ENCODE assay signal across 10 mouse cellular contexts in the genomic region with DNA sequence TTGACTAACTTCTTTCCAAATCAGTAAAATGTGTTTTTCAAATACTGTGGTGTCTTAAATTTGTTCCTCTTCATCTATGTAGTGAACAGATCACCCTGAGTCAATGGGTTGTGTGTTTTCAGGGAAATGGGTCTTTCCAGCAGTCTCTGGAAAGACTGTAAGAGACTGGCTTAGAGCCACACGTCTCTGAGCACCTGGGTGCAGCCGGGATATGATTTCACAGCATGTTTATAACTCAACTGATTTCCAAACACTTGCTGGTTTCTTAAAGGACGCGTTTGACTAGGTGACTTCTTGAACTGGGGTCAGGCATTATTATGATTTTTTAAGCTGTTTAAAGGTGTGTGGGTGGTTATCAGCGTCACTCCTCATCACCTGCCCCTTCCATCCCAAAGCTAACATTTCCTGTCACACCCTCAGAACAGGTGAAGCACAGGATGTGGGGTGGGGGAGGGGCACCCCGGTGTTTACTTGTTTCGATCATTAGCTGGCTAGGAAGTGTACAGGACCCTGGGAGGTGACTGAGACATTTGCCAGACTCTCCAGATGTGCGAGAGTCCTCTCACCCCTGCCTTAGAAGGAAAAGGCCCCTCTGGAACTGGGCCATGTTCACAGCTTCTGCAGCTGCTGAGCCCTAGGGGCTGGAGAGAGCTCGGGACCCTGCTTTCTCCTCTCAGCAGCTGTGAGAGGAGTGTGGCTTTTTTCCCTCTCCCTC.
DNase-seq lines count a peak whose midpoint lies in the region; ATAC-seq and TF ChIP-seq lines count a peak whose summit lies in the region.
"Had no signal": no experiment of that assay in that cellular context is flagged by ENCODE, and none has a peak within 500 bp of the region (broad histone marks: within the 10 kb centered on the region; RNA-seq: fewer than 3 reads in every experiment).

No protein-coding gene starts in this region.

- no peak overlapping the region for H3K9ac ChIP-seq in heart, postnatal 0 days (replicated peaks; ENCODE audit: low read depth, low read length)
- H3K9ac ChIP-seq in midbrain, postnatal 0 days (replicated peaks; ENCODE audit: low read length, poor library complexity, severe bottlenecking), result no peak overlapping the region
- H3K9ac ChIP-seq: embryonic facial prominence, embryonic 13.5 days had no signal

- TF ChIP-seq EP300 in heart, postnatal 0 days (IDR thresholded peaks at IDR 0.05; ENCODE audit: low read depth), result no peak

- H3K9me3 ChIP-seq in heart, postnatal 0 days (replicated peaks; ENCODE audit: control insufficient read depth, low read length), result no peaks in the 10 kb centered on the region
- H3K9me3 ChIP-seq in midbrain, postnatal 0 days (ENCODE audit: low read length), result no peaks in the 10 kb centered on the region
- H3K9me3 ChIP-seq: embryonic facial prominence, embryonic 13.5 days had no signal

- H3K27ac ChIP-seq in heart, postnatal 0 days (ENCODE audit: low read depth), result no peak overlapping the region
- H3K27ac ChIP-seq in midbrain, postnatal 0 days (ENCODE audit: low read depth, low read length), result no peak overlapping the region
- H3K27ac ChIP-seq: embryonic facial prominence, embryonic 13.5 days had no signal

- H3K4me1 ChIP-seq in heart, postnatal 0 days (ENCODE audit: control insufficient read depth, insufficient read depth), result peaks cover 8% of the 10 kb centered on the region; the same call in 1 of the 2 replicates
- no peaks in the 10 kb centered on the region for H3K4me1 ChIP-seq in midbrain, postnatal 0 days (ENCODE audit: insufficient read depth, low read length)

- ATAC-seq in heart, postnatal 0 days (ENCODE audit: insufficient read depth, low read depth), result no peak; the same call in 1 of the 2 replicates
- ATAC-seq in midbrain, postnatal 0 days (ENCODE audit: low FRiP score), result no peak
- ATAC-seq: Patski had no signal

- WGBS in heart, postnatal 0 days, result 33% methylated on average over 9 of the region's 9 CpGs
- WGBS in midbrain, postnatal 0 days, result 68% methylated on average over 9 of the region's 9 CpGs

- H3K4me2 ChIP-seq in heart, postnatal 0 days (ENCODE audit: low read depth, low read length), result 0 out of 2 replicates have a peak overlapping the region, but pooled peaks have one; percentile 13
- no peak overlapping the region for H3K4me2 ChIP-seq in midbrain, postnatal 0 days (ENCODE audit: low read depth, low read length, poor library complexity, severe bottlenecking)
- H3K4me2 ChIP-seq: embryonic facial prominence, embryonic 13.5 days had no signal

- TF ChIP-seq CTCF in heart, postnatal 0 days (IDR thresholded peaks at IDR 0.05; ENCODE audit: low read depth), result no peak
- no peak for TF ChIP-seq CTCF in midbrain, postnatal 0 days (IDR thresholded peaks at IDR 0.05)

- no peak overlapping the region for H3K4me3 ChIP-seq in heart, postnatal 0 days (ENCODE audit: low read depth, low read length)
- H3K4me3 ChIP-seq in midbrain, postnatal 0 days (ENCODE audit: low read depth, low read length), result no peak overlapping the region
- H3K4me3 ChIP-seq: embryonic facial prominence, embryonic 13.5 days had no signal

- no peaks in the 10 kb centered on the region for H3K36me3 ChIP-seq in heart, postnatal 0 days (replicated peaks; ENCODE audit: control insufficient read depth, insufficient read depth, low read length)
- H3K36me3 ChIP-seq in midbrain, postnatal 0 days (ENCODE audit: insufficient read depth, low read length), result no peaks in the 10 kb centered on the region
- H3K36me3 ChIP-seq: embryonic facial prominence, embryonic 13.5 days had no signal

- no peaks in the 10 kb centered on the region for H3K27me3 ChIP-seq in heart, postnatal 0 days (ENCODE audit: control insufficient read depth, insufficient read depth, low read length)
- no peaks in the 10 kb centered on the region for H3K27me3 ChIP-seq in midbrain, postnatal 0 days (ENCODE audit: insufficient read depth, low read length)
- H3K27me3 ChIP-seq: embryonic facial prominence, embryonic 13.5 days had no signal

- peak; percentile 61 for DNase-seq in kidney, postnatal 10 days
- no peak for DNase-seq in kidney, adult 11 months
- peak; percentile 57 for DNase-seq in embryo, embryonic 11 days
- no peak for DNase-seq in heart, postnatal 0 days (ENCODE audit: low spot score)
- DNase-seq in midbrain, postnatal 0 days (ENCODE audit: low spot score), result peak; percentile 24
- no peak for DNase-seq in adrenal gland, postnatal 10 days
- no peak for DNase-seq in frontal cortex, postnatal 14 days (ENCODE audit: low spot score in 2 of 2)
- DNase-seq in natural killer cell, adult 2 months (ENCODE audit: low spot score in 2 of 2), result no peak

Comparison
In these comparisons a context has a peak if more than half of its experiments do, and no peak if none do; other contexts are left out.
1. DNase-seq: peak in kidney, postnatal 10 days (single experiment), embryo, embryonic 11 days (single experiment) and midbrain, postnatal 0 days (single experiment); none in kidney, adult 11 months (single experiment), heart, postnatal 0 days (single experiment), adrenal gland, postnatal 10 days (single experiment), frontal cortex, postnatal 14 days (0 of 2) and natural killer cell, adult 2 months (0 of 2).